Mouse (Mus musculus): Measurements from ENCODE around the gene Pnpla7. TPM values are rescaled to one million over a fixed set of nuclear protein-coding genes. Genes with fewer than 3 reads are reported as not detected.
A peak's percentile ranks its signal among the peaks of the same experiment; 100 is the strongest.

Gene Pnpla7
- polyA plus RNA-seq, 1 experiment from 2014 or later: 2.9 TPM

GRCm38 (mm10) chr2:25054221-25055067 is 78.6 kb downstream of the Pnpla7 start, which contains the start of gene Nsmf:
Gene Nsmf, plus strand, starts transcription at chr2:25054355.
- H3K4me3 ChIP-seq (ENCODE audit: low read depth, low read length): peak within 1 kb of the TSS; percentile 82
- H3K27me3 ChIP-seq (ENCODE audit: control insufficient read depth, insufficient read depth, low read length): no peaks in the 10 kb centered on the region
- peak; percentile 89 for DNase-seq (ENCODE audit: low spot score)
- H3K36me3 ChIP-seq (ENCODE audit: control insufficient read depth, insufficient read depth, low read length): no peaks in the 10 kb centered on the region
- peak within 1 kb of the TSS; percentile 58; the same call in 1 of the 2 replicates for H3K27ac ChIP-seq (ENCODE audit: low read depth, low read length)
- peak; percentile 94 for ATAC-seq (ENCODE audit: low FRiP score)
- peak within 1 kb of the TSS; percentile 82 for H3K4me2 ChIP-seq (replicated peaks; ENCODE audit: low read depth, low read length)
- 7% methylated on average over 40 of the region's 47 CpGs for WGBS
- no peaks in the 10 kb centered on the region for H3K9me3 ChIP-seq (ENCODE audit: control insufficient read depth, low read length)
- peak within 1 kb of the TSS; percentile 88 for H3K9ac ChIP-seq (ENCODE audit: low read depth, low read length)
- peaks cover 7% of the 10 kb centered on the region; the same call in 1 of the 2 replicates for H3K4me1 ChIP-seq (replicated peaks; ENCODE audit: control insufficient read depth, insufficient read depth, low read length)

- no peaks in the 10 kb centered on the region for H3K27me3 ChIP-seq (ENCODE audit: control insufficient read depth, insufficient read depth, low read length)
- H3K9ac ChIP-seq (ENCODE audit: low read depth, low read length): peak overlapping the region; percentile 88
- H3K36me3 ChIP-seq (ENCODE audit: control insufficient read depth, insufficient read depth, low read length): no peaks in the 10 kb centered on the region
- DNase-seq (ENCODE audit: low spot score) (no peak), ATAC-seq (ENCODE audit: low FRiP score) (peak; percentile 31; the same call in 1 of the 2 replicates)
- H3K9me3 ChIP-seq (ENCODE audit: control insufficient read depth, low read length): no peaks in the 10 kb centered on the region
- peak overlapping the region; percentile 82 for H3K4me2 ChIP-seq (replicated peaks; ENCODE audit: low read depth, low read length)
- peaks cover 7% of the 10 kb centered on the region; the same call in 1 of the 2 replicates for H3K4me1 ChIP-seq (replicated peaks; ENCODE audit: control insufficient read depth, insufficient read depth, low read length)
- WGBS: 82% methylated on average over 2 of the region's 2 CpGs
- H3K27ac ChIP-seq (ENCODE audit: low read depth, low read length): no peak overlapping the region
- H3K4me3 ChIP-seq (ENCODE audit: low read depth, low read length): peak overlapping the region; percentile 82
Measured at GRCm38 (mm10) chr2:25055068-25055405, 79.2 kb downstream of the Pnpla7 start.

- H3K27me3 ChIP-seq (ENCODE audit: control insufficient read depth, insufficient read depth, low read length): no peaks in the 10 kb centered on the region
- 93% methylated on average over 21 of the region's 21 CpGs for WGBS
- DNase-seq (ENCODE audit: low spot score) (no peak), ATAC-seq (ENCODE audit: low FRiP score) (no peak)
- peak overlapping the region; percentile 82 for H3K4me2 ChIP-seq (replicated peaks; ENCODE audit: low read depth, low read length)
- H3K9ac ChIP-seq (ENCODE audit: low read depth, low read length): 0 out of 2 replicates have a peak overlapping the region, but pooled peaks have one; percentile 88
- H3K36me3 ChIP-seq (ENCODE audit: control insufficient read depth, insufficient read depth, low read length): no peaks in the 10 kb centered on the region
- no peaks in the 10 kb centered on the region for H3K9me3 ChIP-seq (ENCODE audit: control insufficient read depth, low read length)
- H3K4me1 ChIP-seq (replicated peaks; ENCODE audit: control insufficient read depth, insufficient read depth, low read length): peaks cover 7% of the 10 kb centered on the region; the same call in 1 of the 2 replicates
- H3K4me3 ChIP-seq (ENCODE audit: low read depth, low read length): peak overlapping the region; percentile 82; the same call in 1 of the 2 replicates
- H3K27ac ChIP-seq (ENCODE audit: low read depth, low read length): no peak overlapping the region
Measured at GRCm38 (mm10) chr2:25055409-25056155, 79.7 kb downstream of the Pnpla7 start.

GRCm38 (mm10) chr2:25058926-25059325 is 83.1 kb downstream of the Pnpla7 start:
- Histone ChIP-seq H3K4me2 (replicated peaks; ENCODE audit: low read depth, low read length) (no peak overlapping the region), H3K4me1 (replicated peaks; ENCODE audit: control insufficient read depth, insufficient read depth, low read length) (peaks cover 7% of the 10 kb centered on the region; the same call in 1 of the 2 replicates), H3K9me3 (ENCODE audit: control insufficient read depth, low read length) (no peaks in the 10 kb centered on the region), H3K27ac (ENCODE audit: low read depth, low read length) (no peak overlapping the region), H3K9ac (ENCODE audit: low read depth, low read length) (no peak overlapping the region), H3K27me3 (ENCODE audit: control insufficient read depth, insufficient read depth, low read length) (no peaks in the 10 kb centered on the region), H3K36me3 (ENCODE audit: control insufficient read depth, insufficient read depth, low read length) (no peaks in the 10 kb centered on the region), H3K4me3 (ENCODE audit: low read depth, low read length) (no peak overlapping the region)
- DNase-seq (ENCODE audit: low spot score) (no peak), ATAC-seq (ENCODE audit: low FRiP score) (no peak)
- WGBS: 93% methylated on average over 7 of the region's 7 CpGs

- Histone ChIP-seq H3K4me3 (ENCODE audit: low read depth, low read length) (no peak overlapping the region), H3K4me2 (replicated peaks; ENCODE audit: low read depth, low read length) (no peak overlapping the region), H3K27ac (ENCODE audit: low read depth, low read length) (no peak overlapping the region), H3K36me3 (ENCODE audit: control insufficient read depth, insufficient read depth, low read length) (no peaks in the 10 kb centered on the region), H3K9ac (ENCODE audit: low read depth, low read length) (no peak overlapping the region), H3K4me1 (replicated peaks; ENCODE audit: control insufficient read depth, insufficient read depth, low read length) (no peaks in the 10 kb centered on the region), H3K27me3 (ENCODE audit: control insufficient read depth, insufficient read depth, low read length) (no peaks in the 10 kb centered on the region), H3K9me3 (ENCODE audit: control insufficient read depth, low read length) (no peaks in the 10 kb centered on the region)
- no peak for DNase-seq (ENCODE audit: low spot score)
- no peak for ATAC-seq (ENCODE audit: low FRiP score)
- 94% methylated on average over 5 of the region's 5 CpGs for WGBS
Measured at GRCm38 (mm10) chr2:25063523-25063922, 87.7 kb downstream of the Pnpla7 start.

GRCm38 (mm10) chr2:25064285-25064684 is 88.5 kb downstream of the Pnpla7 start:
- no peak overlapping the region for H3K9ac ChIP-seq (ENCODE audit: low read depth, low read length)
- ATAC-seq (ENCODE audit: low FRiP score): no peak
- DNase-seq (ENCODE audit: low spot score): no peak
- H3K36me3 ChIP-seq (ENCODE audit: control insufficient read depth, insufficient read depth, low read length): no peaks in the 10 kb centered on the region
- WGBS: 91% methylated on average over 1 of the region's 1 CpGs
- no peak overlapping the region for H3K4me2 ChIP-seq (replicated peaks; ENCODE audit: low read depth, low read length)
- H3K27ac ChIP-seq (ENCODE audit: low read depth, low read length): no peak overlapping the region
- no peak overlapping the region for H3K4me3 ChIP-seq (ENCODE audit: low read depth, low read length)
- H3K4me1 ChIP-seq (replicated peaks; ENCODE audit: control insufficient read depth, insufficient read depth, low read length): no peaks in the 10 kb centered on the region
- no peaks in the 10 kb centered on the region for H3K27me3 ChIP-seq (ENCODE audit: control insufficient read depth, insufficient read depth, low read length)
- no peaks in the 10 kb centered on the region for H3K9me3 ChIP-seq (ENCODE audit: control insufficient read depth, low read length)

GRCm38 (mm10) chr2:25065537-25065936 is 89.7 kb downstream of the Pnpla7 start:
- Histone ChIP-seq H3K9me3 (ENCODE audit: control insufficient read depth, low read length) (no peaks in the 10 kb centered on the region), H3K27ac (ENCODE audit: low read depth, low read length) (no peak overlapping the region), H3K4me3 (ENCODE audit: low read depth, low read length) (no peak overlapping the region), H3K4me1 (replicated peaks; ENCODE audit: control insufficient read depth, insufficient read depth, low read length) (no peaks in the 10 kb centered on the region), H3K9ac (ENCODE audit: low read depth, low read length) (no peak overlapping the region), H3K27me3 (ENCODE audit: control insufficient read depth, insufficient read depth, low read length) (no peaks in the 10 kb centered on the region), H3K36me3 (ENCODE audit: control insufficient read depth, insufficient read depth, low read length) (no peaks in the 10 kb centered on the region), H3K4me2 (replicated peaks; ENCODE audit: low read depth, low read length) (no peak overlapping the region)
- ATAC-seq (ENCODE audit: low FRiP score) (no peak), DNase-seq (ENCODE audit: low spot score) (no peak)

- DNase-seq (ENCODE audit: low spot score) (no peak), ATAC-seq (ENCODE audit: low FRiP score) (no peak)
- no peaks in the 10 kb centered on the region for H3K27me3 ChIP-seq (ENCODE audit: control insufficient read depth, insufficient read depth, low read length)
- no peak overlapping the region for H3K4me2 ChIP-seq (replicated peaks; ENCODE audit: low read depth, low read length)
- no peak overlapping the region for H3K27ac ChIP-seq (ENCODE audit: low read depth, low read length)
- no peaks in the 10 kb centered on the region for H3K36me3 ChIP-seq (ENCODE audit: control insufficient read depth, insufficient read depth, low read length)
- WGBS: 86% methylated on average over 4 of the region's 4 CpGs
- H3K4me3 ChIP-seq (ENCODE audit: low read depth, low read length): no peak overlapping the region
- no peaks in the 10 kb centered on the region for H3K9me3 ChIP-seq (ENCODE audit: control insufficient read depth, low read length)
- H3K9ac ChIP-seq (ENCODE audit: low read depth, low read length): no peak overlapping the region
- H3K4me1 ChIP-seq (replicated peaks; ENCODE audit: control insufficient read depth, insufficient read depth, low read length): no peaks in the 10 kb centered on the region
Measured at GRCm38 (mm10) chr2:25066552-25066951, 90.7 kb downstream of the Pnpla7 start.
